Mouse (Mus musculus) neural tube, embryonic 13.5 days (tissue): Measurements from ENCODE around the gene Lrrc30. TPM values are rescaled to one million over a fixed set of nuclear protein-coding genes. Genes with fewer than 3 reads are reported as not detected.

Experiments used
- ATAC-seq: fragments of 200-750 bp; cut with Nextera tagmentation; 2 replicates; pipeline ENCODE4 v1.8.0; 2017; ENCODE audit warnings: low read depth, mild to moderate bottlenecking, moderate TSS enrichment, moderate library complexity
- H3K27ac ChIP-seq: fragments of 300-500 bp; sonication (generic); replicated peaks from 2 replicates; pipeline ENCODE4 v1.5.1; 2015; ENCODE audit warnings: moderate library complexity, mild to moderate bottlenecking, inconsistent platforms
- H3K27me3 ChIP-seq: fragments of 300-500 bp; sonication (generic); 2 replicates; pipeline ENCODE4 v1.6.1; 2015; ENCODE audit warnings: mild to moderate bottlenecking, inconsistent platforms
- H3K36me3 ChIP-seq: fragments of 300-500 bp; sonication (generic); 2 replicates; pipeline ENCODE4 v1.6.1; 2015; ENCODE audit warnings: mild to moderate bottlenecking, inconsistent platforms
- H3K4me1 ChIP-seq: fragments of 300-500 bp; sonication (generic); replicated peaks from 2 replicates; pipeline ENCODE4 v1.6.1; 2015; ENCODE audit warnings: inconsistent platforms
- H3K4me2 ChIP-seq: fragments of 300-500 bp; sonication (generic); 2 replicates; pipeline ENCODE4 v1.6.1; 2015; ENCODE audit warnings: inconsistent platforms, mild to moderate bottlenecking, moderate library complexity
- H3K4me3 ChIP-seq: fragments of 300-500 bp; sonication (generic); 2 replicates; pipeline ENCODE4 v1.5.1; 2015; ENCODE audit warnings: mild to moderate bottlenecking, inconsistent platforms
- H3K9ac ChIP-seq: fragments of 300-500 bp; sonication (generic); 2 replicates; pipeline ENCODE4 v1.6.1; 2015; ENCODE audit warnings: moderate library complexity, mild to moderate bottlenecking, inconsistent platforms
- H3K9me3 ChIP-seq: fragments of 300-500 bp; sonication (generic); 2 replicates; pipeline ENCODE4 v1.6.1; 2016; ENCODE audit warnings: inconsistent platforms
- WGBS: fragments of 180-500 bp; shearing (Covaris S2); methylation state at CpG from one replicate; pipeline ENCODE4 v1.1.7; 2015; 5-methylcytosine and 5-hydroxymethylcytosine counted together
- polyA plus RNA-seq: library from polyadenylated mRNA; unstranded; fragments of >200 nt; fragmentation: Nextera tagmentation; extraction: Ambion mirVana; gene quantifications from 2 replicates; pipeline ENCODE4 v1.2.1, GENCODE M21; 2015

Lrrc30 gene
- polyA plus RNA-seq, 1 experiment from 2014 or later = not detected

- WGBS = 86% methylated on average over 4 of the region's 4 CpGs
- H3K4me2 ChIP-seq = no peak overlapping the region
- H3K9me3 ChIP-seq = no peaks in the 10 kb centered on the region
- H3K36me3 ChIP-seq = no peaks in the 10 kb centered on the region
- H3K27me3 ChIP-seq = 0 out of 2 replicates have a peak, but pooled peaks cover 3% of the 10 kb centered on the region
- no peak overlapping the region for H3K9ac ChIP-seq
- H3K4me1 ChIP-seq = 0 out of 2 replicates have a peak, but pooled peaks cover 13% of the 10 kb centered on the region
- ATAC-seq = no peak
- no peak overlapping the region for H3K27ac ChIP-seq
- no peak overlapping the region for H3K4me3 ChIP-seq
These were observed 49.7 kb downstream of the Lrrc30 start for GRCm38 (mm10) chr17:67582681-67583356.

GRCm38 (mm10) chr17:67581839-67582238, 50.7 kb downstream of the Lrrc30 start:
- Histone ChIP-seq H3K27me3 (0 out of 2 replicates have a peak, but pooled peaks cover 3% of the 10 kb centered on the region), H3K4me1 (0 out of 2 replicates have a peak, but pooled peaks cover 13% of the 10 kb centered on the region), H3K4me2 (no peak overlapping the region), H3K4me3 (no peak overlapping the region), H3K36me3 (no peaks in the 10 kb centered on the region), H3K9ac (no peak overlapping the region), H3K27ac (no peak overlapping the region), H3K9me3 (no peaks in the 10 kb centered on the region)
- WGBS = 87% methylated on average over 5 of the region's 5 CpGs
- no peak for ATAC-seq

Other genes with a start within 250 kb of the Lrrc30 start
- 15.4 and 17.0 TPM in 2 replicates for gene Lama1, start 64.5 kb upstream of the Lrrc30 start, polyA plus RNA-seq